Mouse (Mus musculus) MN1 (cell line): ENCODE measurements at regions not wholly inside any gene's neighbourhood (a gene's known extent, or its start where the extent isn't known, plus 50 kb on each side); places are given as distances from the start of the nearest gene placed in this dataset.

Experiments used
- DNase-seq: peaks from one replicate; pipeline ENCODE4 v3.0.0-alpha.2; 2016; ENCODE audit warnings: low spot score

GRCm38 (mm10) chr2:51822976-51823375, 112.0 kb downstream of the Rbm43 start:
- DNase-seq, result no peak

GRCm38 (mm10) chr2:51830286-51830944, 104.5 kb downstream of the Rbm43 start:
- peak; percentile 14 for DNase-seq

- DNase-seq, result no peak
These were observed 103.8 kb downstream of the Rbm43 start for GRCm38 (mm10) chr2:51830965-51831720.

GRCm38 (mm10) chr2:51837864-51838263, 97.1 kb downstream of the Rbm43 start:
- no peak for DNase-seq

- DNase-seq, result no peak
These were observed 94.2 kb downstream of the Rbm43 start for GRCm38 (mm10) chr2:51840808-51841207.

GRCm38 (mm10) chr2:51844831-51845230, 90.1 kb downstream of the Rbm43 start:
- no peak for DNase-seq

GRCm38 (mm10) chr2:51847556-51847955, 87.4 kb downstream of the Rbm43 start:
- DNase-seq, result no peak

- no peak for DNase-seq
These were observed 87.0 kb downstream of the Rbm43 start for GRCm38 (mm10) chr2:51847964-51848363.

GRCm38 (mm10) chr2:51848491-51848890, 86.5 kb downstream of the Rbm43 start:
- DNase-seq, result no peak

- DNase-seq, result no peak
These were observed 84.4 kb downstream of the Rbm43 start for GRCm38 (mm10) chr2:51850581-51850980.

- no peak for DNase-seq
These were observed 83.3 kb downstream of the Rbm43 start for GRCm38 (mm10) chr2:51851711-51852110.

- DNase-seq, result no peak
These were observed 77.7 kb downstream of the Rbm43 start for GRCm38 (mm10) chr2:51857226-51857625.

GRCm38 (mm10) chr2:51866045-51866444, 68.9 kb downstream of the Rbm43 start:
- no peak for DNase-seq

- no peak for DNase-seq
These were observed 66.0 kb downstream of the Rbm43 start for GRCm38 (mm10) chr2:51868878-51869510.

GRCm38 (mm10) chr2:51871571-51871970, 63.4 kb downstream of the Rbm43 start:
- no peak for DNase-seq
